Mouse (Mus musculus): ENCODE results near the gene Cpeb1.

- TF ChIP-seq CTCF (IDR thresholded peaks at IDR 0.05; ENCODE audit: insufficient read depth, low read length) (no peak), POLR2A (IDR thresholded peaks at IDR 0.05; ENCODE audit: borderline replicate concordance, extremely low read depth, low read depth, low read length) (no peak)
Observed at GRCm38 (mm10) chr7:81454331-81455039, 780 bp downstream of the Cpeb1 start.
